Mouse (Mus musculus) stomach, postnatal 0 days (tissue): Measurements from ENCODE around the gene Tmc6.

Experiments
- CTCF ChIP-seq: IDR thresholded peaks from 2 replicates; pipeline ENCODE4 v1.5.1; 2016; ENCODE audit warnings: antibody characterized with exemption, low read depth, mild to moderate bottlenecking, moderate library complexity
- EP300 ChIP-seq: optimal IDR thresholded peaks from 2 replicates; pipeline ENCODE3; 2016; ENCODE audit warnings: antibody characterized with exemption

- no peak for TF ChIP-seq CTCF
- TF ChIP-seq EP300: no peak
Measured at GRCm38 (mm10) chr11:117806781-117807180, 24.8 kb upstream of the Tmc6 start.
